Mouse (Mus musculus) midbrain, embryonic 15.5 days (tissue): ENCODE measurements around the gene Slc25a40. TPM values are rescaled to one million over a fixed set of nuclear protein-coding genes. Genes with fewer than 3 reads are reported as not detected.

Experiments
- ATAC-seq: fragments of 200-750 bp; cut with Nextera tagmentation; replicated peaks from 2 replicates; pipeline ENCODE4 v1.8.0; 2017; ENCODE audit warnings: moderate TSS enrichment
- H3K27ac ChIP-seq: fragments of 300-500 bp; sonication (generic); 2 replicates; pipeline ENCODE4 v1.5.1; 2015; ENCODE audit warnings: mild to moderate bottlenecking, inconsistent platforms
- H3K27me3 ChIP-seq: fragments of 300-500 bp; sonication (generic); replicated peaks from 2 replicates; pipeline ENCODE4 v1.6.1; 2015; ENCODE audit warnings: inconsistent platforms
- H3K36me3 ChIP-seq: fragments of 300-500 bp; sonication (generic); replicated peaks from 2 replicates; pipeline ENCODE4 v1.6.1; 2015; ENCODE audit warnings: inconsistent platforms
- H3K4me1 ChIP-seq: fragments of 300-500 bp; sonication (generic); 2 replicates; pipeline ENCODE4 v1.6.1; 2015; ENCODE audit warnings: inconsistent platforms
- H3K4me2 ChIP-seq: fragments of 300-500 bp; sonication (generic); 2 replicates; pipeline ENCODE4 v1.6.1; 2015; ENCODE audit warnings: inconsistent platforms, mild to moderate bottlenecking, moderate library complexity
- H3K4me3 ChIP-seq: fragments of 300-500 bp; sonication (generic); 2 replicates; pipeline ENCODE4 v1.5.1; 2015; ENCODE audit warnings: mild to moderate bottlenecking, inconsistent platforms
- H3K9ac ChIP-seq: fragments of 300-500 bp; sonication (generic); 2 replicates; pipeline ENCODE4 v1.6.1; 2015; ENCODE audit warnings: mild to moderate bottlenecking, inconsistent platforms
- H3K9me3 ChIP-seq: fragments of 300-500 bp; sonication (generic); 2 replicates; pipeline ENCODE4 v1.6.1; 2016; ENCODE audit warnings: inconsistent platforms
- WGBS: fragments of 180-500 bp; shearing (Covaris S2); methylation state at CpG from one replicate; pipeline ENCODE4 v1.1.7; 2015; ENCODE audit warnings: mixed read lengths; 5-methylcytosine and 5-hydroxymethylcytosine counted together
- polyA plus RNA-seq: library from polyadenylated mRNA; unstranded; fragments of >200 nt; fragmentation: Nextera tagmentation; extraction: Ambion mirVana; gene quantifications from 2 replicates; pipeline ENCODE4 v1.2.1, GENCODE M21; 2015

The Slc25a40 gene
- polyA plus RNA-seq, 1 experiment from 2014 or later: 7.2 TPM

DNA sequence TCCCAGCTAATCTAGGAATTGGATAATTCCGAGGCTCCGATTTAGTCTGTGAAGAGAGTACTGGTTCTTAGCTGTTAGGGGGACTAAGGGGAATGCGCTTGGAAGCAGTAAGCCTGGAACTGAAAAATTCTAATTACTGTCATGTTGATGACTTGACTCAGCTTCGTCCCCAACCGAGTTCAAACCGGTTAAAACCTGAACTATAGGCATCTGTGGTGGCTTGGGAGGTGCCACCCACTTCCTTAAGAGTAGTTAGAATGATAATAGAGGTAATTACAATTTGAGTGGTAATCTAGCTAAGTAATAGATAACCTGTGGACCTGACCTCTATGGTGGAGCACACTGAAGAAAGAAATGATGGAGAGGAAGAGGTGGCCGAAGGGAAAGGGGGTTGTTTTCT, 1.5 kb downstream of the Slc25a40 start:
- Histone ChIP-seq H3K4me2 (peak overlapping the region; percentile 94), H3K27ac (no peak overlapping the region), H3K27me3 (no peaks in the 10 kb centered on the region), H3K9me3 (no peaks in the 10 kb centered on the region), H3K4me1 (peaks cover 11% of the 10 kb centered on the region), H3K9ac (no peak overlapping the region), H3K4me3 (peak overlapping the region; percentile 94), H3K36me3 (no peaks in the 10 kb centered on the region)
- no peak for ATAC-seq
- WGBS: 16% methylated on average over 7 of the region's 7 CpGs

DNA sequence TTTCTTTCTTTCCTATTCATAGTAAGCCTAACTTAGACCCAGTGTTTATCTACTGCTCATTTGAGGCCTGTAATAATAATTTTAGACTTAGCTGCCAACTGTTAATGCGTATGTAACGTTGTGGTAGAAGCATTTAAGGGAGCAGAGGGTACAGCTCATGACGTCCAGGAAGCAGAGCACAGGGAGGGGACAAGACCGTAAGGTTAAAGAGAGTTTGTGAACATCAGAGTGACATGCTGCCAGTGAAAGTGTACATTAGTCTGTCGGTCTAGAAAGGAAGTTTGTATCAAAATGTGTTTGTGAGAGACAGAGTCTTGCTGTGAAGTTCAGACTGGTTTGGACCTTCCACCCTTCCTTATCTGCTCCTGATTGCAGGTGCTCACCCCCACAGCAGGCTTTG, 3.2 kb downstream of the Slc25a40 start:
- H3K4me3 ChIP-seq: no peak overlapping the region
- peaks cover 11% of the 10 kb centered on the region for H3K4me1 ChIP-seq
- no peaks in the 10 kb centered on the region for H3K27me3 ChIP-seq
- H3K27ac ChIP-seq: no peak overlapping the region
- H3K9me3 ChIP-seq: no peaks in the 10 kb centered on the region
- WGBS: 86% methylated on average over 5 of the region's 5 CpGs
- no peak overlapping the region for H3K9ac ChIP-seq
- H3K36me3 ChIP-seq: no peaks in the 10 kb centered on the region
- no peak overlapping the region for H3K4me2 ChIP-seq
- no peak for ATAC-seq

DNA sequence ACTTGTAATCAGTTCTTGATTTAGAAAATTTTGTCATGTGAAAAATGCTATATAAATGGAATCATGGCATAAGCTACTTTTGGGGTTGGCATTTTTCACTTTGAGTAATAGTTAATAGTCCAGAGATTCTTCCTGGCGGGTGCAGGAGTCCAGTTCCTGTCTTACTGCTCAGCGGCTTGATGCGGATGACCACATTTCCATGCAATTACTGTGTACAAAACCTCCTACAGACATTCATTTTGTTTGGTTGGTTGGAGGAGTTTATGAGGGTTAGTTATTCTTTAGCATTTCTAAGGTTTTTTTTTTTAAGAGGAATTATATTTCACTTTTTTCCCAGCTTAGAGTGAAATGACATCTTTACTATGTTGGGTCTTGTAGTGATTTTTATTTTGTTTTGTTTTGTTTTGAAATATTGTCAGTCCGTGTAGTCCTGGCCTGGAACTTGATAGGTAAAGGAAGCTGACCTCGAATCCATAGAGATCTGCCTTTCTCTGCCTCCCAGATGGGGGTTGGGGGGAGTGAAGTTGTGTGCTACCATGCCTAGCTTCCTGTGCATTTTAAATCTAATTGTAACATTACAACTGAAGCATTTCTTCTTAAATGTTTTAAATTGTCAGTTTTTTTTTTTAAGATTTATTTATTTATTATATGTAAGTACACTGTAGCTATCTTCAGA, 15.0 kb downstream of the Slc25a40 start:
- 90% methylated on average over 5 of the region's 5 CpGs for WGBS
- H3K27ac ChIP-seq: no peak overlapping the region
- H3K36me3 ChIP-seq: 0 out of 2 replicates have a peak, but pooled peaks cover 4% of the 10 kb centered on the region
- no peaks in the 10 kb centered on the region for H3K9me3 ChIP-seq
- no peaks in the 10 kb centered on the region for H3K4me1 ChIP-seq
- H3K4me2 ChIP-seq: no peak overlapping the region
- H3K4me3 ChIP-seq: no peak overlapping the region
- no peaks in the 10 kb centered on the region for H3K27me3 ChIP-seq
- H3K9ac ChIP-seq: no peak overlapping the region
- ATAC-seq: no peak

DNA sequence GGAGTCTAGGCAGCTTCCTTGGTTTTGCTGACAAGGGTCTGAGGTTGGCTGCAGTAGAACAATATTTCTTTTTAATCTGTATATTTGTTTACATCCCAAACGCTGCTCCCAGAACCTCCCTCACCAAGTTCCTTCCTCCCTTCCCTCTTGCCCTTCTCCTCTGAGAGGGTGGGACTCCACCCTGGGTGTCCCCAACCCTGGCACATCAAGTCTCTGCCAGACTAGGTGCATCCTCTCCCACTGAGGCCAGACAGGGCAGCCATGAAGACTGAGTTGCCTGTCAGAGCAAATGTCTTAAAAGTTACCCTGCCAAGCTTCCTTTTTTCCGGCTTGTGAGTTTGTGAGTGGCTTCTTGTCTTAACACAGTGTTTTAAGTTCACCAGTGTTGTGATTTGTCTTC, 16.4 kb downstream of the Slc25a40 start:
- WGBS: 71% methylated on average over 2 of the region's 2 CpGs
- no peak overlapping the region for H3K4me3 ChIP-seq

DNA sequence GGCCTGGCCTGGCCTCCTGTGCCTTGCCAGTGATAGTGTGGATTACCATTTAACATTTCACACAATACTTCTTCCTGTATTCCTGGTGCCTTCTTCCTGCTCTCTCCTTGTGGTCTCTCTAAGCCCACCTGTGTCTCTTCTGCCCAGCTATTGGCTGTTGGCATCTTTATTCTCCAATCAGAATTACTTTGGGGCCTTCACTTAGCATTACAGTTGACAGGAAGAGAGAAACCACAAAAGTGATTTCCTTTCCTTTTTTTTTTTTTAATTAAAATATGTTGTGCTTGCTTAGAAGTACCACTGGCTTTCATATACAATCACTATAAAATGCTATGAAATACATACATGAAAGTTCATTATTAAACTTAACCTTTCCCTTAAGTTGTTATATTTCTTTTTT, 32.9 kb downstream of the Slc25a40 start:
- H3K27me3 ChIP-seq: no peaks in the 10 kb centered on the region
- no peak overlapping the region for H3K4me3 ChIP-seq
- H3K9me3 ChIP-seq: no peaks in the 10 kb centered on the region
- no peak for ATAC-seq
- 0 out of 2 replicates have a peak, but pooled peaks cover 4% of the 10 kb centered on the region for H3K36me3 ChIP-seq
- H3K4me1 ChIP-seq: no peaks in the 10 kb centered on the region
- no peak overlapping the region for H3K27ac ChIP-seq
- no peak overlapping the region for H3K9ac ChIP-seq
- H3K4me2 ChIP-seq: no peak overlapping the region

More for the DNA sequence above, 16.4 kb downstream of the Slc25a40 start:
- H3K36me3 ChIP-seq: 0 out of 2 replicates have a peak, but pooled peaks cover 4% of the 10 kb centered on the region
- no peak overlapping the region for H3K4me2 ChIP-seq
- no peaks in the 10 kb centered on the region for H3K27me3 ChIP-seq
- no peaks in the 10 kb centered on the region for H3K4me1 ChIP-seq
- H3K9ac ChIP-seq: no peak overlapping the region
- H3K9me3 ChIP-seq: no peaks in the 10 kb centered on the region
- no peak for ATAC-seq
- no peak overlapping the region for H3K27ac ChIP-seq

DNA sequence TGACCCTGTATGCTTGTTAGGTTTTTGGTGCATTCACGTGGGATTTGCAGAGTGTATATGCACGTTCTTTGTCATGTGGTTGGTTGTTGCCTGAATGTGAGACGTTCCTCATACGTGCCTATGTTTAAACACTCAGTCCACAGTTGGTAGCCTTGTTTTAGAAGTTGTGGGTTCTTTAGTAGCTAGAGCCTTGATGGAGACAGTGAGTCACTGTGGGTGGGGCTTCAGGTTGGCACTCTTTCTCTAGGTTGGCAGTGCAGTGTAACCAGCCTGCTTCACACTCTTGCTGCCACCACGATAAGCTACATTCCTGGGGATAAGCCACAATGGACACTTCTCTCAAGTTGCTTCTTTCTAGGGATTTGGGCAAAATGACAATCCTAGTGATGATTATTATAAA, 33.9 kb downstream of the Slc25a40 start:
- Histone ChIP-seq H3K27me3 (no peaks in the 10 kb centered on the region), H3K4me2 (no peak overlapping the region), H3K9me3 (no peaks in the 10 kb centered on the region), H3K36me3 (0 out of 2 replicates have a peak, but pooled peaks cover 4% of the 10 kb centered on the region), H3K9ac (no peak overlapping the region), H3K4me1 (no peaks in the 10 kb centered on the region), H3K4me3 (no peak overlapping the region), H3K27ac (no peak overlapping the region)
- 90% methylated on average over 5 of the region's 5 CpGs for WGBS
- no peak for ATAC-seq

DNA sequence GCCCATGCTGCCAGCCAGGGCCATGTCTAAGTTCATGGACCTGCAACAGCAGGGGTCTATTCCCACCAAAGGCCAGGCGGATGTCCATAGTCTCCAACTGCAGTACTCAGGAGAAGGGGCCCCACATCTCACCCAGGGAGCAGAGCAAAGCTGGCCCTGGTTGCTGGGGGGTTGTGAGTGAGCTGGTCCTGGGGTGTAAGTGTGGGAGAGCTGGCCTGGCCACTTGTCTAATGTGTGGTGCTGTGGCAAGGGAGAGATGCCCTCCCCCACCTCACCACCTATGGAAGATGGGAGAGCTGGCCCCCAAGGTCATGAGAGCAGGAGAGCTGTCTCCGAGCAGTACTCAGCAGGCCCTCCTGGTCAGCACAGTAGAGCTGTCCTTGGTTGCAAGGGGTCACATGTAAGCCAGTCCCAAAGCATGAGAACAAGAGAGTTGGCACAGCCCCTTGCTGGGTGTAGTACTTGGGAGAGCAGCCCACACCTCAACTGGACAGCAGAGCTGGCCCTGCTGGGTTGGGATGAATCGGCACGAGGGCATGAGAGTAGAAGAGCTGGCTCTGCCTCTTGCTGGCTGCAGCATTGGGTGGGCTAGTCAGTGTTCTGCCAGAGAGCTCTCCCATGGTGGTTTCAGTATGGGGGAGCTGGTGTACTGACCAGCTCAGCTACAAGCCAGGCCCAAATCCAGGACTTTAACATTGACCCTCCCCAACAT, 65.5 kb downstream of the Slc25a40 start:
- no peak overlapping the region for H3K4me2 ChIP-seq
- H3K27ac ChIP-seq: no peak overlapping the region
- no peak overlapping the region for H3K4me3 ChIP-seq
- no peaks in the 10 kb centered on the region for H3K9me3 ChIP-seq
- no peaks in the 10 kb centered on the region for H3K36me3 ChIP-seq
- no peak overlapping the region for H3K9ac ChIP-seq
- H3K4me1 ChIP-seq: no peaks in the 10 kb centered on the region
- H3K27me3 ChIP-seq: no peaks in the 10 kb centered on the region
- ATAC-seq: peak; percentile 46
- WGBS: 44% methylated on average over 4 of the region's 4 CpGs

DNA sequence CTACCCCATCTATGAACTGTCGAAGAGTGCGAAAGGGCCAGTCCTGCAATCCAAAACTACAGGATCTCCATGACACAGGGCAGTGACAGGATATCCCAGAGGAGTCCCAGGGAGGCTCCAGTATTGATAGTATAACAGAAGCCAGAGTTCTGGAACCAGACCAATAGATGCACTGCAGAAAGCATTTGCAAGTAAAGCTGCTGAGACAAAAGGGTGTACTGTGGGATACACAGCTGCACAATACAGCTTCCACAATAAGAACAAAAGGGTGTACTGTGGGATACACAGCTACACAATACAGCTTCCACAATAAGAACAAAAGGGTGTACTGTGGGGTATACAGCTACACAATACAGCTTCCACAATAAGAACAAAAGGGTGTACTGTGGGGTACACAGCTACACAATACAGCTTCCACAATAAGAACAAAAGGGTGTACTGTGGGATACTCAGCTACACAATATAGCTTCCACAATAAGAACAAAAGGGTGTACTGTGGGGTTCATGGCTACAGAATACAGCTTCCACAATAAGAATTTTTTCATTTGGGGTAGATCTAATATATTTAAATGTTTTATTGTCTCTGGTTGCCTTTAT, 66.1 kb downstream of the Slc25a40 start:
- 36% methylated on average over 2 of the region's 2 CpGs for WGBS
- Histone ChIP-seq H3K36me3 (no peaks in the 10 kb centered on the region), H3K9me3 (no peaks in the 10 kb centered on the region), H3K27ac (no peak overlapping the region), H3K27me3 (no peaks in the 10 kb centered on the region), H3K9ac (no peak overlapping the region), H3K4me1 (no peaks in the 10 kb centered on the region), H3K4me2 (no peak overlapping the region), H3K4me3 (no peak overlapping the region)
- no peak; the same call in 1 of the 2 replicates for ATAC-seq

DNA sequence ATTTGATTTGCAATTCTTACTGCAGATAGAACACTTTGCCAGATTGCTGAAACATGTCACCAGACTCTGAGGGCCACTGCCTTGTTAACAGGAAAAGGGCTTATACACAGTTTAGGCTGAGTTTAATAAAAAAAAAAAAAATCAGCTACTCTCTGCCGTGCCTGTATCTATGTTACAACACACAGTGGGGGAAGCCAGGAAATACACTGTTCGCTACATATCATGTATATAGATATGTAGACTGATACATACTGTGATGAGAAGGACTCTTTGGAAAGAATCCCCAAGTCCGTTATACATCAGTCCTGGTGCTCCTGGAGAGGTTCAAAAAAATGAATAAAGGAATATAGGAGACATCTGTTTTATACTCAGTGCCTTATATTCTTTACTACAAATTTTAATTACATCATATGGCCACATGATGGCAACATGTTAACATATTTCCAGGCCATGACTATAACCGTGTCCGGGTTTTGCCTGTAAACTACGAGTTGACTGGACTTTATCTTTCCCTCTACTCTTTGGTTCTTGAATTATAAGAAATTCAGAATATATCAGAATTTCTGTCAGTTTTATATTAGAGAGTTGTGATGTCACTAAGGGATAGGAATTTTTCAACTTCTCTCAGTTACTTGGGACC, 66.9 kb downstream of the Slc25a40 start:
- Histone ChIP-seq H3K27me3 (no peaks in the 10 kb centered on the region), H3K36me3 (no peaks in the 10 kb centered on the region), H3K4me1 (no peaks in the 10 kb centered on the region), H3K4me3 (no peak overlapping the region), H3K9me3 (no peaks in the 10 kb centered on the region), H3K27ac (no peak overlapping the region), H3K4me2 (no peak overlapping the region), H3K9ac (no peak overlapping the region)
- 36% methylated on average over 6 of the region's 6 CpGs for WGBS
- ATAC-seq: peak; percentile 85

DNA sequence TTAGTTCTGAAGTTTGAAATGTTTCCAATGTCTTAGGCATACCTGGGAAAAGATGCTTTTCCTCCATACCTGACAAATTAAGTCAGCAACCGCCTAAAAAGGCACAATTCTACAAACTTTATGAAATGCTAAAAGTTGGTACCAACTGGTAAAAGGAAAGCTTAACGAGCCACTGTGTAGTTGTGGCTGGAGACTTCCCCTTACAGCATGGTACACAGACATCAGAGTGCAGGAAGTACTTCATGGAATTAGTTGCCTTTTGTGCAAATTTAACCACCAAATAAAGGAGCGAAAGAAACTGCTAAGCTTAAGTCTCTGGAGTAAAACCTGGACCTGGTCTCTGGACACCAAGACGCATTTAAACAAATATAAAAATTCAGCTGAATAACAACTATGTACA, 69.1 kb downstream of the Slc25a40 start:
- H3K27me3 ChIP-seq: no peaks in the 10 kb centered on the region
- H3K9ac ChIP-seq: no peak overlapping the region
- H3K4me3 ChIP-seq: no peak overlapping the region
- H3K9me3 ChIP-seq: no peaks in the 10 kb centered on the region
- WGBS: 69% methylated on average over 4 of the region's 4 CpGs
- no peaks in the 10 kb centered on the region for H3K4me1 ChIP-seq
- ATAC-seq: no peak
- no peak overlapping the region for H3K27ac ChIP-seq
- H3K4me2 ChIP-seq: no peak overlapping the region
- H3K36me3 ChIP-seq: no peaks in the 10 kb centered on the region
